Mouse (Mus musculus): ENCODE measurements around the gene Tcaim.
"Not testable (repeated sequence)": the region's sequence is repeated elsewhere in the genome, so short reads cannot be mapped to it uniquely, and the experiment has no call there.

The Tcaim gene

GRCm38 (mm10) chr9:122854526-122854925 lies 49.2 kb downstream of the Tcaim start:
- no peak for DNase-seq (ENCODE audit: low read depth in 2 of 2, low spot score in 2 of 2)

GRCm38 (mm10) chr9:122855141-122855540 lies 49.8 kb downstream of the Tcaim start:
- DNase-seq (ENCODE audit: low read depth in 2 of 2, low spot score in 2 of 2): not testable (repeated sequence)

GRCm38 (mm10) chr9:122855617-122856016 lies 50.3 kb downstream of the Tcaim start:
- no peak for DNase-seq (ENCODE audit: low read depth in 2 of 2, low spot score in 2 of 2)

- DNase-seq (ENCODE audit: low read depth in 2 of 2, low spot score in 2 of 2): no peak
Measured at GRCm38 (mm10) chr9:122856716-122857115, 51.4 kb downstream of the Tcaim start.

- DNase-seq (ENCODE audit: low read depth in 2 of 2, low spot score in 2 of 2): no peak
Measured at GRCm38 (mm10) chr9:122860752-122861151, 55.4 kb downstream of the Tcaim start.

- no peak for DNase-seq (ENCODE audit: low read depth in 2 of 2, low spot score in 2 of 2)
Measured at GRCm38 (mm10) chr9:122863731-122864130, 58.4 kb downstream of the Tcaim start.

- no peak for DNase-seq (ENCODE audit: low read depth in 2 of 2, low spot score in 2 of 2)
Measured at GRCm38 (mm10) chr9:122864848-122865247, 59.5 kb downstream of the Tcaim start.

GRCm38 (mm10) chr9:122865697-122866166 lies 60.4 kb downstream of the Tcaim start, which contains the start of gene Zfp445:
Gene Zfp445, minus strand, starts transcription at chr9:122866006.
- DNase-seq (ENCODE audit: low read depth in 2 of 2, low spot score in 2 of 2): peak; percentile 76 to 77

- no peak for DNase-seq (ENCODE audit: low read depth in 2 of 2, low spot score in 2 of 2)
Measured at GRCm38 (mm10) chr9:122866192-122866591, 60.9 kb downstream of the Tcaim start.

GRCm38 (mm10) chr9:122872595-122872994 lies 67.3 kb downstream of the Tcaim start:
- DNase-seq (ENCODE audit: low read depth in 2 of 2, low spot score in 2 of 2): no peak

GRCm38 (mm10) chr9:122874653-122875052 lies 69.3 kb downstream of the Tcaim start:
- no peak for DNase-seq (ENCODE audit: low read depth in 2 of 2, low spot score in 2 of 2)

GRCm38 (mm10) chr9:122875145-122875544 lies 69.8 kb downstream of the Tcaim start:
- DNase-seq (ENCODE audit: low read depth in 2 of 2, low spot score in 2 of 2): no peak

- DNase-seq (ENCODE audit: low read depth in 2 of 2, low spot score in 2 of 2): no peak
Measured at GRCm38 (mm10) chr9:122885385-122885784, 80.0 kb downstream of the Tcaim start, which contains the start of gene Zkscan7. Gene Zkscan7, plus strand, starts transcription at chr9:122885685.
